Mouse (Mus musculus) megakaryocyte, adult 5-6 weeks (primary cell): ENCODE data around the gene Upk3bl. TPM values are rescaled to one million over a fixed set of nuclear protein-coding genes. Genes with fewer than 3 reads are reported as not detected.
"Not testable (repeated sequence)": the region's sequence is repeated elsewhere in the genome, so short reads cannot be mapped to it uniquely, and the experiment has no call there.

Source experiments
- ATAC-seq: 2 replicates; pipeline ENCODE4 v1.8.0; 2016; ENCODE audit warnings: mild to moderate bottlenecking, inconsistent platforms; ENCODE audit not compliant: poor library complexity, severe bottlenecking
- total RNA-seq, 2 experiments: library from RNA; stranded (forward) in 1 of 2; stranded (reverse) in 1 of 2; fragments of 153-499, 151-499 nt in 1 of 2; fragments of 221-1000, 200-1000 nt in 1 of 2; gene quantifications; 2 replicates each; pipeline versions ENCODE4 v1.2.3 to v1.2.4; 2015 to 2017

The Upk3bl gene
- total RNA-seq, 2 experiments from 2014 or later = not detected

GRCm38 (mm10) chr5:136045408-136045807 is 8.9 kb upstream of the Upk3bl start:
- ATAC-seq = peak; percentile 54; the same call in 1 of the 2 replicates

DNA sequence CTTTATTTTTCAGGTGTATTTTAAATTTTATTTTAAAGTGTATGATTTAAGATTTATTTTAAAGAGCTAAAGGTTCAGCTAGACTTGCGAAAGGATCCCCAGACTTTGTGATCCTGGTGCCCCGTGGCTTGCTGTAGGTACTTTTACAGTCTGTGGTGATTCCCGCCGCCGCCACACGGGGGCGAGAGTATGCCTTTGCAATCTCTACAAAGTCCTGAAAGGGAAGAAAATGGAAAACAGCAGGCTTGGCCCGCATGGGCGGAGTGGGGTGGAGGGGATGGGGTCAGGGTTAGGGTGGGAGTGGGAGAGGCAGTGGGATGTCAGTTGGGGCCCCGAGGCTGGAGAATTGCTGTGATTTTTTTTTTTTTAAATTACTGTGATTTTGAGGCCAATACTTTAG is 8.3 kb upstream of the Upk3bl start:
- peak; percentile 80 for ATAC-seq

DNA sequence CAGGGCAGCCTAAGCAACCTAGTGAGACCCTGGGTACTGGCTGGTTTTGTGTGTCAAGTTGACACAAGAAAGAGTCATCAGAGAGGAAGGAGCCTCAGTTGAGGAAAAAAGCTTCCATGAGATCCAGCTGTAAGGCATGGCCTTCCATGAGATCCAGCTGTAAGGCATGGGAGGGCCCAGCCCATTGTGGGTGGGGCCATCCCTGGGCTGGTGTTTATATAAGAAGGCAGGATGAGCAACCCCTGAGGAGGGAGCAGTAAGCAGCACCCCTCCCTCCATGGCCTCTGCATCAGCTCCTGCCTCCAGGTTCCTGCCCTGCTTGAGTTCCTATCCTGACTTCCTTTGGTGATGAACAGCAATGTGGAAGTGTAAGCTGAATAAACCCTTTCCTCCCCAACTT is 5.8 kb upstream of the Upk3bl start:
- ATAC-seq = not testable (repeated sequence)

DNA sequence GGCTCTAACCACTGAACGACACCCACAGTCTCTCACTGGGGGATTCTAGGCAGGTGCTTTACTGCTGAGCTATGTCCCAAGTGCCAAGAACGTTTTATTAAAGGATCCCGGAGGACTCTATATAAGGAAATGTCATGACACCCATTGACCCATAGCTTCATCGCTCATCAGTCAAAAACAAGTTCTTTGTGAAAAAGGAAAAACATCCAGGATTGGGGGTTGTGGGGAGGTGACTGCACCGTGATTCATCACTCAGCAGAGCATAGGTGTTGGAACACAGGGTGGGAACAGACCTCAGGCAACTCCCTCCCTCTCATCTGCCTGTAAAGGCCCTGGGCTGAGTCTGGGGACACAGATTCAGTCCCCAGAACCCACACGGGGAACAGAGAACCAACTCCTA is 4.4 kb upstream of the Upk3bl start:
- ATAC-seq = no peak

- no peak for ATAC-seq
Observed at GRCm38 (mm10) chr5:136051231-136052085, 2.8 kb upstream of the Upk3bl start.

- ATAC-seq = no peak
Observed at GRCm38 (mm10) chr5:136052861-136053655, 1.2 kb upstream of the Upk3bl start.

DNA sequence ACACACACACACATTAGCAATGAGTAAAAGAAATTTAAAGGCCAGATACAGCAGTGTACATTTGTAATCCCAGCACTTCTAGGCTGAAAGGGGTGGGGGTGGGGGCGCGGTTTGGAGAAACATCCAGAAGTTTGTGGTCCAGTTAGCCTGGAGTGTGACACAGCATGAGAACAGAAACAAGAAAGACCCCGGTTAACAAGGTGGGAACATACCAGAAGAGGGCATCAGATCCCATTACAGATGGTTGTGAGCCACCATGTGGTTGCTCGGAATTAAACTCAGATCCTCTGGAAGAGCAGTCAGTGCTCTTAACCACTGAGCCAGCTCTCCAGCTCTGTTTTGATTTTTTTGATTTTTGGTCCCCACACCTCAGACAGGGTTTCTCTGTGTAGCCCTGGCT is 1.8 kb downstream of the Upk3bl start:
- ATAC-seq = no peak

- no peak for ATAC-seq
Observed at GRCm38 (mm10) chr5:136057085-136057484, 2.8 kb downstream of the Upk3bl start.

DNA sequence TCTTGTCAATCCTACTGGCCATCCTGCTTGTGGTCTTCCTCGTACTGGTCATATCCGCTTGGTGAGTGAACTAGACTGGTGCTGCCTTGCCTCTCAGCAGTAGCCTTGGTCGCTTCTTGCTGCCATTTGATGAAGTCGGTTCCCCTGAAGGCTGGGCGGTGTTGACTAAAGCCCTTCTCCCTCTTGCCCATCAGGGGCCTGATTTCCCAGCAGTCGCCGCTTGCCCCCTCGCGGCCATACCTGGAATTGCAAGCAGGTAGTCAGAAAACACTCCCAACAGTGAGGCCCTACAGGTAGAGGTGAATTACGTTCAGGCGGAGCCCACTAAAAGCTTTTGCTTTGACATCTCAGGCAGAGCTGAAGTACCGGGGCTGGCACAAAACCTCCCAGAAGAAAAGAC is 7.3 kb downstream of the Upk3bl start:
- ATAC-seq = peak; percentile 76

- ATAC-seq = no peak
Observed at GRCm38 (mm10) chr5:136063920-136064319, 9.6 kb downstream of the Upk3bl start.

GRCm38 (mm10) chr5:136066404-136067148 is 12.3 kb downstream of the Upk3bl start:
- not testable (repeated sequence) for ATAC-seq

GRCm38 (mm10) chr5:136069411-136069810 is 15.1 kb downstream of the Upk3bl start:
- ATAC-seq = no peak

- ATAC-seq = no peak
Observed at GRCm38 (mm10) chr5:136073051-136073450, 18.8 kb downstream of the Upk3bl start.

DNA sequence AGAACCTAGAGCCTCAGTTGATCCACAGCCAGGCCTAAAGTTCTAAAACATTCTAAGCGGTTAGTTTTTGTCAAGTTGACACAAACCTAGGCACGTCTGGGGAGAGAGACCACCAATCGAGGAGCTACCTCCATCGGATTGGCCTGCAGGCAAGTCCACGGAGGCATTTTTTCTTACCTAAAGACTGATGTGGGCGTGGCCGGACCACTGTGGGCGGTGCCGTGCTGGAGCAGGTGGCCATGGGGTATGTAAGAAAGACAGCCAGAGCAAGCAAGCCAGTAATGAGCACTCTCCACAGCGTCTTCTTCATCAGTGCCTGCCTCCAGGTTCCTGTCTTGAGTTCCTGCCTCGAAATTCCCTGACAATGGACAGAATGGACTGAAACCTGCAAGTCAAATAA is 19.2 kb downstream of the Upk3bl start:
- no peak for ATAC-seq

GRCm38 (mm10) chr5:136075076-136075475 is 20.8 kb downstream of the Upk3bl start:
- no peak for ATAC-seq

DNA sequence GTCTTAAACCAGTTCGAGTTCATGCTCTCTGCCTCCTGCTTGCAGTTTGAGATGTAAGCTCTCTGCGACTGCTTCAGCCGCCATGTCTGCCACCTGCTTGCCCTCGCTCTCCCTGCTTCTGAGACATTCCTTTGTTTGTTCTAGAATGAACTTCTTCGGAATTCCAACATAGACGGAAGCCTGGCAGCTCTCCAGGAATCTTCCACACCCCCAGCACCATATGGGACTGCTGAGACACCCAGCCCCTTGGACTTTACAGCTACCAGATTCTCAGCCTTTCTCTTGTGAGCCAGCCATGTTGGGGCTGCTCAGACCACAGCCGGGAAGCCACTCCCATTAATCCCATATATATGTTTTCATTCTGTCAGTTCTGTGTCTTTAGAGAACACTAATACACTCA is 22.0 kb downstream of the Upk3bl start:
- no peak for ATAC-seq

- no peak for ATAC-seq
Observed at GRCm38 (mm10) chr5:136077001-136077550, 22.8 kb downstream of the Upk3bl start.

GRCm38 (mm10) chr5:136078136-136078535 is 23.8 kb downstream of the Upk3bl start:
- no peak for ATAC-seq

DNA sequence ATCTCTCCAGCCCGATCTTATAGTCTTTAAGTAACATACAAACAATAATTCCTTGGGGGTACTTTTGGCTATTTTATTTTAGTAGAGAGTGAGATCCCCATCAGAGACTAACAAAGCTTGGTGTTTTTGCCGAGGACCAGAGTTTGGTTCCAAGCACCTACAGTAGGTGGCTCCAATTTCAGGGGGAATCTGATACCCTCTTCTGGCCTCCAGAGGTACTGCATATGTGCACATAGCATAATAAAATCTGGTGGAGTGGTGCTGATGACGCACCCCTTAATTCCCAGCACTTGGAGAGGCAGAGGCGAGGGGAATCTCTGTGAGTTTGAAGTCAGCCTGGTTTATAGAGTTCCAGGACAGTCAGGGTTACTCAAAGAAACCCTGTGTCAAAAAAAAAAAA is 28.1 kb downstream of the Upk3bl start:
- ATAC-seq = no peak

- peak; percentile 96 for ATAC-seq
Observed at GRCm38 (mm10) chr5:136083669-136084107, 29.4 kb downstream of the Upk3bl start, which contains the start of gene Rasa4. Rasa4 (plus strand) TSS chr5:136083916.
